Mouse (Mus musculus): ENCODE measurements at regions not wholly inside any gene's neighbourhood (a gene's known extent, or its start where the extent isn't known, plus 50 kb on each side); places are given as distances from the start of the nearest gene placed in this dataset.

GRCm38 (mm10) chr13:45200511-45201120 is 122.1 kb downstream of the Gm9817 start:
- TF ChIP-seq CTCF (IDR thresholded peaks at IDR 0.05; ENCODE audit: extremely low read depth, insufficient read length, insufficient replicate concordance, low read depth, low read length) (no peak), POLR2A (IDR thresholded peaks at IDR 0.05; ENCODE audit: low read depth, low read length) (no peak)

Data from small intestine, adult 2 months (tissue).